Comparison of ENCODE assay signal across 30 mouse cellular contexts in genomic region chr9:83322991-83323583, GRCm38 (mm10).
DNase-seq lines count a peak whose midpoint lies in the region; ATAC-seq and TF ChIP-seq lines count a peak whose summit lies in the region.
"Had no signal": no experiment of that assay in that cellular context is flagged by ENCODE, and none has a peak within 500 bp of the region (broad histone marks: within the 10 kb centered on the region; RNA-seq: fewer than 3 reads in every experiment).

No protein-coding gene starts in this region.

- no peak overlapping the region for H3K9ac ChIP-seq in heart, adult 2 months (ENCODE audit: low read depth, low read length)
- H3K9ac ChIP-seq in heart, embryonic 12.5 days, result no peak overlapping the region
- H3K9ac ChIP-seq: forebrain, postnatal 0 days; hindbrain, embryonic 13.5 days; kidney, embryonic 15.5 days; liver, embryonic 12.5 days; liver, postnatal 0 days; midbrain, embryonic 13.5 days had no signal

- H3K79me2 ChIP-seq in heart, adult 2 months (replicated peaks; ENCODE audit: control insufficient read depth, insufficient read depth, low read length), result no peaks in the 10 kb centered on the region
- no peaks in the 10 kb centered on the region for H3K79me2 ChIP-seq in myocyte (ENCODE audit: control insufficient read depth, insufficient read depth)

- TF ChIP-seq EP300 in heart, adult 2 months (IDR thresholded peaks at IDR 0.05; ENCODE audit: insufficient read depth, low read depth, low read length), result no peak

- DNase-seq in gastrocnemius, adult 18-20 months (ENCODE audit: low spot score), result peak; percentile 15
- no peak for DNase-seq in gastrocnemius, postnatal 36 days
- peak; percentile 27 to 44 for DNase-seq in heart, adult 2 months
- DNase-seq in layer of hippocampus, adult 2 months (ENCODE audit: low spot score in 2 of 2), result no peak
- no peak for DNase-seq in layer of hippocampus, adult 9-11 months
- DNase-seq in kidney, postnatal 25 days, result no peak
- DNase-seq: adrenal gland, postnatal 25 days; cerebellum, adult 2 months; cerebellum, postnatal 14 days; forebrain, postnatal 0 days; kidney, adult 11 months; kidney, postnatal 36 days; layer of hippocampus, postnatal 36 days; left cerebral cortex, postnatal 4 days; liver, postnatal 0 days; right cerebral cortex, postnatal 25 days; spleen, adult 18-20 months; thymus, adult 18-20 months; thymus, postnatal 25 days had no signal

- WGBS in heart, adult 2 months, result 66% methylated on average over 8 of the region's 8 CpGs
- WGBS in heart, embryonic 12.5 days, result 77% methylated on average over 8 of the region's 8 CpGs

- no peak overlapping the region for H3K4me2 ChIP-seq in heart, embryonic 12.5 days
- H3K4me2 ChIP-seq in myocyte (ENCODE audit: low read depth), result peak overlapping the region; percentile 48
- H3K4me2 ChIP-seq: hindbrain, embryonic 13.5 days; kidney, embryonic 15.5 days; liver, embryonic 12.5 days; midbrain, embryonic 13.5 days had no signal

- no peak for ATAC-seq in heart, embryonic 12.5 days (ENCODE audit: insufficient number of reproducible peaks, low FRiP score)
- ATAC-seq: CD4-positive, CD25-positive, alpha-beta regulatory T cell, adult 4 months; forebrain, postnatal 0 days; liver, embryonic 12.5 days; liver, postnatal 0 days; lung, postnatal 0 days; midbrain, embryonic 13.5 days had no signal

- no peaks in the 10 kb centered on the region for H3K4me1 ChIP-seq in heart, adult 2 months (ENCODE audit: control insufficient read depth, insufficient read depth, low read length)
- no peaks in the 10 kb centered on the region for H3K4me1 ChIP-seq in heart, embryonic 12.5 days (replicated peaks)
- H3K4me1 ChIP-seq: liver, embryonic 12.5 days had no signal

- intact Hi-C loops in gastrocnemius, postnatal 36 days (cut with DNase I), result no loop called here
- intact Hi-C loops in heart, adult 2 months (cut with DNase I), result no loop called here

- no peaks in the 10 kb centered on the region; the same call in 1 of the 2 replicates for H3K27me3 ChIP-seq in heart, adult 2 months (ENCODE audit: control insufficient read depth, insufficient read depth, low read length)
- H3K27me3 ChIP-seq in heart, embryonic 12.5 days (replicated peaks), result no peaks in the 10 kb centered on the region
- no peaks in the 10 kb centered on the region for H3K27me3 ChIP-seq in myocyte (ENCODE audit: control insufficient read depth, insufficient read depth, insufficient read length)
- H3K27me3 ChIP-seq: hindbrain, embryonic 13.5 days; kidney, embryonic 15.5 days; liver, embryonic 12.5 days; midbrain, embryonic 13.5 days had no signal

- TF ChIP-seq CTCF in heart, adult 2 months (IDR thresholded peaks at IDR 0.05), result no peak
- no peak for TF ChIP-seq CTCF in layer of hippocampus, adult 2 months (conservative IDR thresholded peaks at IDR 0.05)

- no peak overlapping the region for H3ac ChIP-seq in myocyte (ENCODE audit: control insufficient read depth, insufficient read length)

- TF ChIP-seq POLR2A in heart, adult 2 months (IDR thresholded peaks at IDR 0.05; ENCODE audit: insufficient read depth, low read depth, low read length), result no peak
- no peak for TF ChIP-seq POLR2A in myocyte (IDR thresholded peaks at IDR 0.05; ENCODE audit: insufficient read length, low read depth)

- no peaks in the 10 kb centered on the region for H3K36me3 ChIP-seq in heart, adult 2 months (ENCODE audit: control insufficient read depth, insufficient read depth, low read length)
- no peaks in the 10 kb centered on the region for H3K36me3 ChIP-seq in heart, embryonic 12.5 days
- H3K36me3 ChIP-seq in myocyte (ENCODE audit: control insufficient read depth, insufficient read depth), result no peaks in the 10 kb centered on the region
- H3K36me3 ChIP-seq: hindbrain, embryonic 13.5 days; kidney, embryonic 15.5 days; liver, embryonic 12.5 days; midbrain, embryonic 13.5 days had no signal

- H3K27ac ChIP-seq in heart, adult 2 months, result no peak overlapping the region; the same call in 1 of the 2 replicates
- H3K27ac ChIP-seq in heart, embryonic 12.5 days (ENCODE audit: poor library complexity, severe bottlenecking), result no peak overlapping the region
- peak overlapping the region; percentile 58; the same call in 1 of the 2 replicates for H3K27ac ChIP-seq in layer of hippocampus, adult 2 months
- H3K27ac ChIP-seq: hindbrain, embryonic 13.5 days; kidney, embryonic 15.5 days; liver, embryonic 12.5 days; macrophage; midbrain, embryonic 13.5 days; stomach, postnatal 0 days had no signal

- H3K9me3 ChIP-seq in heart, embryonic 12.5 days (replicated peaks), result no peaks in the 10 kb centered on the region
- H3K9me3 ChIP-seq: hindbrain, embryonic 13.5 days; kidney, embryonic 15.5 days; liver, embryonic 12.5 days; midbrain, embryonic 13.5 days had no signal

- no peak overlapping the region for H3K4me3 ChIP-seq in heart, adult 2 months
- no peak overlapping the region for H3K4me3 ChIP-seq in heart, embryonic 12.5 days
- H3K4me3 ChIP-seq in layer of hippocampus, adult 2 months, result no peak overlapping the region
- no peak overlapping the region for H3K4me3 ChIP-seq in myocyte
- H3K4me3 ChIP-seq: erythroblast, embryonic 14.5 days; hindbrain, embryonic 13.5 days; kidney, embryonic 15.5 days; liver, embryonic 12.5 days; midbrain, embryonic 13.5 days had no signal

TF ChIP-seq in myocyte, 11 proteins besides CTCF, POLR2A, EP300 and RAD21:
- no peak for TF ChIP-seq E2F4 (IDR thresholded peaks at IDR 0.05; ENCODE audit: insufficient read depth)
- peak; percentile 90 for TF ChIP-seq USF1 (IDR thresholded peaks at IDR 0.05; ENCODE audit: low read depth)
- TF ChIP-seq MYOG (IDR thresholded peaks at IDR 0.05; ENCODE audit: control insufficient read depth in 1 of 3, insufficient read depth in 1 of 3, insufficient read length in 2 of 3, low read depth in 2 of 3), result no peak
- no peak for TF ChIP-seq REST (IDR thresholded peaks at IDR 0.05; ENCODE audit: insufficient read depth, insufficient read length)
- TF ChIP-seq MAX (IDR thresholded peaks at IDR 0.05; ENCODE audit: low read depth), result no peak
- TF ChIP-seq POLR2AphosphoS2 (IDR thresholded peaks at IDR 0.05; ENCODE audit: insufficient read length, low read depth), result no peak
- no peak for TF ChIP-seq TCF3 (IDR thresholded peaks at IDR 0.05; ENCODE audit: insufficient read length, low read depth)
- TF ChIP-seq CEBPB (IDR thresholded peaks at IDR 0.05; ENCODE audit: insufficient read depth, poor library complexity, severe bottlenecking), result no peak
- no peak for TF ChIP-seq SRF (IDR thresholded peaks at IDR 0.05; ENCODE audit: control insufficient read depth, insufficient read length, low read depth)
- TF ChIP-seq TCF12 (IDR thresholded peaks at IDR 0.05; ENCODE audit: insufficient read depth, poor library complexity, severe bottlenecking), result no peak
- peak in 2 of 3 experiments; percentile 41 to 42 for TF ChIP-seq MYOD1 (IDR thresholded peaks at IDR 0.05; ENCODE audit: control insufficient read depth in 1 of 3, insufficient read length in 2 of 3, low read depth in 2 of 3)

Comparison
In these comparisons a context has a peak if more than half of its experiments do, and no peak if none do; other contexts are left out.
1. DNase-seq: peak in gastrocnemius, adult 18-20 months (single experiment) and heart, adult 2 months (2 of 2); none in gastrocnemius, postnatal 36 days (0 of 2), layer of hippocampus, adult 2 months (0 of 2), layer of hippocampus, adult 9-11 months (single experiment) and kidney, postnatal 25 days (0 of 2).